Mouse (Mus musculus) yolk sac, embryonic 10.5 days (tissue): ENCODE measurements around the gene Rps6.
A peak's percentile ranks its signal among the peaks of the same experiment; 100 is the strongest.
"Not testable (repeated sequence)": the region's sequence is repeated elsewhere in the genome, so short reads cannot be mapped to it uniquely, and the experiment has no call there.

ENCODE experiments used
- DNase-seq: peaks from one replicate; pipeline ENCODE4 v3.0.0-alpha.2; 2017; ENCODE audit warnings: low spot score

The Rps6 gene

GRCm38 (mm10) chr4:86852018-86852417 is 5.2 kb downstream of the Rps6 start:
- DNase-seq = no peak

GRCm38 (mm10) chr4:86851331-86851730 is 5.9 kb downstream of the Rps6 start:
- no peak for DNase-seq

- no peak for DNase-seq
Measured at GRCm38 (mm10) chr4:86847246-86847645, 10.0 kb downstream of the Rps6 start.

GRCm38 (mm10) chr4:86845384-86845783 is 11.8 kb downstream of the Rps6 start:
- no peak for DNase-seq

GRCm38 (mm10) chr4:86841141-86841540 is 16.1 kb downstream of the Rps6 start:
- DNase-seq = not testable (repeated sequence)

- peak; percentile 53 for DNase-seq
Measured at GRCm38 (mm10) chr4:86831896-86832295, 25.3 kb downstream of the Rps6 start.

GRCm38 (mm10) chr4:86825143-86825542 is 32.1 kb downstream of the Rps6 start:
- no peak for DNase-seq

GRCm38 (mm10) chr4:86823169-86823568 is 34.0 kb downstream of the Rps6 start:
- DNase-seq = no peak

- DNase-seq = no peak
Measured at GRCm38 (mm10) chr4:86814850-86815249, 42.4 kb downstream of the Rps6 start.

- DNase-seq = no peak
Measured at GRCm38 (mm10) chr4:86810604-86811003, 46.6 kb downstream of the Rps6 start.
